Mouse (Mus musculus) B cell, adult 2 months (primary cell): ENCODE results near the gene 4930556J24Rik.
"Not testable (repeated sequence)": the region's sequence is repeated elsewhere in the genome, so short reads cannot be mapped to it uniquely, and the experiment has no call there.

Experiments
- DNase-seq, 2 experiments: peaks; one replicate each; pipeline ENCODE4 v3.0.0; 2022

Gene 4930556J24Rik

DNA sequence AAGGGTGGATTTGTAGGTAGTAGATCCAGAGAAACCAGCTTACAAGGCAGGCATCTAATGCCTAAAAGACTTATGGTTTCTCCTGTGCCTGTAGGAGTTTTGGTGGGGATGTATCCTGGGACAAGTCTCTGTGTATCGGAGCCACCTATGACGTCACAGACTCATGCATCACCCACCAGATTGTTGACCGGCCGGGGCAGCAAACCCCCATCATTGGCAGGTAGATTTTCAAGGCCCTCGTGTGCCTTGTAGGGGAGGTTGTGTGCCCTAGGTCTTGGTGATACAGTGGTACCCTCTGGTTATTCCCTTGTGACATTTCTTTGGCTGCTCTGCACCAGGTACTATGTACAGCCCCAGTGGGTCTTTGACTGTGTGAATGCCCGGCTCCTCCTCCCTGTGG, at the start of gene 4930556J24Rik:
TSS of gene 4930556J24Rik (minus strand) at position 101 of the 400 bp plus-strand sequence.
- DNase-seq = no peak

GRCm38 (mm10) chr11:4023321-4023720, 46.7 kb upstream of the 4930556J24Rik start:
- no peak for DNase-seq

GRCm38 (mm10) chr11:4022111-4022510, 45.5 kb upstream of the 4930556J24Rik start:
- not testable (repeated sequence) for DNase-seq

- not testable (repeated sequence) for DNase-seq
Measured at GRCm38 (mm10) chr11:4015796-4016195, 39.2 kb upstream of the 4930556J24Rik start.

- no peak for DNase-seq
Measured at GRCm38 (mm10) chr11:4012616-4013015, 36.0 kb upstream of the 4930556J24Rik start.

- no peak for DNase-seq
Measured at GRCm38 (mm10) chr11:4006462-4006861, 29.9 kb upstream of the 4930556J24Rik start.

DNA sequence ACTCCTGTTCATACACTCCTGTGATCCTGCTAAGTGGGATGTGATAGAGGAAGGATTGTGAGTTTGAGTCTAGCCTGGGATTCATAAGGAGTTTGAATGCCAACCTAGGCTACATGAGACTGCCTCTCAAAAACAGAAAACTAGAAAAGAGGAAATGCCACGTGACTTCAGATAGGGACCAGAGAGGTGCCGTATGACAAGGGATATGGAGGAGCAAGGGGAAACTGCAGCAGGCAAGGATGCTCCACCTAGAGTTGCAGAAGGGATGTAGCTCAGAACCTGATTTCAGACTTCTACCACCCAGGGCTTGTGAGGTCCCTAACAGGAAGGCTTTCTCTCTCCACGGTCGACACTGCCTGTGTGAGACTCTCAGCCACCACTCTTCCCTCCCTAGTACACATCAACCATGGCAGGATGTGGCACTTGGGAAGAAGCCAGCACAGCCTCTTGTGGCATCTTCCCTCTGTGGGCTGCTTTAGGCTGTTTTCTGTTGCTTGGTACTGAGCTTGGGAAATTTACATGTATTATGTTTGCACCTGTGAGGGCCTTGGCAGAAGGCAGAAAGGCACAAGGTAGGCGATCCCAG, 28.7 kb upstream of the 4930556J24Rik start:
- DNase-seq = no peak

DNA sequence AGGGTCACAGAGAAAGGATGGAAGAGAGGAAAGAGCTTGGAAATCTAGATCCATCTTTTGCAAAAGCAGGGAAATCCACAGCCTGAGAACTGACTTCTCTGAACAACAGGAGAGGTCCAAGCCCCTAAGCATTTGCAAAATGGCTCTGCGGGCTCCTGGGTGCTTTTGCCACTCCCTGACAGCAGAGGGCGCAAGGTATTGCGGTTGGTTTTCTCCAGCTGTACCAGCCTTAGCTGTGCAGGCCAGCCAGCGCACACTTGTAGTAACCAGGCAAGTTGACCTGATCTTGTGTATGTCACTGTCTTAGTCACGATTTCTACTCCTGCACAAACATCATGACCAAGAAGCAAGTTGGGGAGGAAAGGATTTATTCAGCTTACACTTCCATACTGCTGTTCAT, 25.0 kb upstream of the 4930556J24Rik start:
- peak; percentile 72 to 73 for DNase-seq

DNA sequence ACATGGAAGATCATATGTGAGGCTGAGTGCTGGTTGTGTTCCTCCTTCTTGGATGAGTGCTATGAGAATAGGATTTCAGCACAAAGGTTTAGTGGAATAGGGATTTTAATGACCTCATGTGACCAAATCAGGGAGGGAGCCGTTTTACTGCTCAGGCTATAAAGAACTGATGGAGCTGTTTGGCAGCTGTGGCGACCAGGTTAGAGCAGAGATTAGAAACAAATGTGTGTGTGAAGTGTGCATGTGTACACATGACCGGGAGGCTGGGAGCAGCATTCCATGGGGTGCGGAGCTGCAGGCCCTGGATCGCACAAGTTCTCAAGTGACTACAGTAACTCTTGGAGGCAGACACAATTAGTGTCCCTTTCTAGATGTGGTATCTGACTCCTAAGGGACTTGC, 23.0 kb upstream of the 4930556J24Rik start:
- DNase-seq = no peak

DNA sequence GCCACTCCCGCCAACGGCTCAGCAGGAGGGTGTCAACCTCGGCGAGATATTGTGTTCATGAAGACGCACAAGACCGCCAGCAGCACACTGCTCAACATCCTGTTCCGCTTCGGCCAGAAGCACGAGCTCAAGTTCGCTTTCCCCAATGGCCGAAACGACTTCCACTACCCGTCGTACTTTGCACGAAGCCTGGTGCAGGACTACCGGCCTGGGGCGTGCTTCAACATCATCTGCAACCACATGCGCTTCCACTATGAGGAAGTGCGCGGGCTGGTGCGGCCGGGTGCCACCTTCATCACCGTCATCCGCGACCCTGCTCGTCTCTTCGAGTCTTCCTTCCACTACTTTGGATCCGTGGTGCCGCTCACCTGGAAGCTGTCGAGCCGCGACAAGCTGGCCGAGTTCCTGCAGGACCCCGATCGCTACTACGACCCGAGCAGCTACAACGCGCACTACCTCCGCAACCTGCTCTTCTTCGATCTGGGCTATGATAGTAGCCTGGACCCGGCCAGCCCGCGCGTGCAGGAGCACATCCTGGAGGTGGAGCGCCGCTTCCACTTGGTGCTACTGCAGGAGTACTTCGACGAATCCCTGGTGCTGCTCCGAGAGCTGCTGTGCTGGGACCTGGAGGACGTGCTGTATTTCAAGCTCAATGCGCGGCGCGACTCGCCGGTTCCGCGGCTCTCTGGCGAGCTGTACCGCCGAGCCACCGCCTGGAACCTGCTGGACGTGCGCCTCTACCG, 21.6 kb upstream of the 4930556J24Rik start:
- peak; percentile 29 to 32 for DNase-seq

DNA sequence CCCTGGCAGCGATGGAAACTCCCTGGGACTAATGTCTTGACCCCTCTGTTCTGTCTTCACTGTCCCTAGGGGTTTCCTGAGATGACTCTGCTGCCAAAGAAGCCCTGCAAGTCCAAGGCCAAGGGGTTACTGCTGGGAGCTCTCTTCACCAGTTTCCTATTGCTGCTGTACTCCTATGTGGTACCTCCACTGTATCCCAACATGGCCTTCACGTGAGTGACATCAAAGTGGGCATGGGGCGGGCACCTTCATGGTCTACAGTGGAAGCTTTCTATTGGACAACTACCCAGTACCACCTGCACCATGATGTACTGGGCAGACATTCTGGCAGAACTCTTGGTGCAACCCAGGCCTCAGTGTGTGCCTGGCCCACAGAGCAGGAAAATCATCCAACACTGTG, 20.3 kb upstream of the 4930556J24Rik start:
- DNase-seq = no peak

- no peak for DNase-seq
Measured at GRCm38 (mm10) chr11:3995511-3995910, 18.9 kb upstream of the 4930556J24Rik start.

- DNase-seq = no peak
Measured at GRCm38 (mm10) chr11:3993914-3994313, 17.3 kb upstream of the 4930556J24Rik start.

- DNase-seq = no peak
Measured at GRCm38 (mm10) chr11:3993132-3993531, 16.6 kb upstream of the 4930556J24Rik start.

GRCm38 (mm10) chr11:3989748-3990147, 13.2 kb upstream of the 4930556J24Rik start:
- DNase-seq = no peak

DNA sequence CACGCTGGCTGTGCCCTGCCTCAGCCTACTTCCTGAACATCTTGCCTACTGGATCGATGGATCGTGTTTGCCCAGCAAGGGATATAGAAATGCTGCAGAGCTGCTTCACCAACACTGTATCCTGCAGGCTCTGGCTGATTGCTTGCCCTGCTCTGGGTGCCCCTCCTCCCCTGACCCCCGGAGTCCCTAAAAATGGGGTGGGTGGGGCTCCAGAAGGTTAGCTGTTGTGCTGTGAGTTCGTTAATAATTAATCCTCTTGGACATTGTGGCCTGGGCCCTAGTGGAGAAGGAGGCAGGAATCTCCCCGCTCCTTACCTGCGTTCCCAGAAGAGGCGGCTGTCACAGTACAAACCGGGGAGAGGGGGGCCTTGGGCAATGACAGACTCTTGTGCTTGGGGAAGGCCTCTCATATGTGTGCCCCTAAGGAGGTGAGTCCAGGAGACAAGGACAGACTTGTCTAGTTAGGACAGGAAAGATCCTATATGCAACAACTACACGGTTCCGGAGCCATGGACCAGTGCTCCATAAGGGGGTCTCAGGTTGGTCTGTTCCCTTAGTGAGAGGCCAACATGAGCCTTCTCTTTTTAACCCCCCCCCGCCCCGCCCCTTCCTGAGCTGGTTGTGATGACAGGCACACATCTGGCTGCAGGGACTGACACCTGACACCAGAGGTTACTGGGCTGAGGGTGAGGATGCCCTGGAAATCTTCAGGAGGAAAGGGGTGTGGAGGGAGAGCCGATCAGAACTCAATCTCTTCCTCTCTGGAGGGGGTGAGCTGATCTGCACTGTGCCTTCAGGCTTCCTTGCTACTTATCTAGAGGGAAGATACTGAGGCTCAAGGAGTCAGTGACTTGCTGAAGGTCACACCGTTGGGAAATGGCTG, 7.5 kb upstream of the 4930556J24Rik start:
- no peak for DNase-seq

- DNase-seq = no peak
Measured at GRCm38 (mm10) chr11:3983291-3983862, 6.8 kb upstream of the 4930556J24Rik start, which contains the start of gene Gal3st1. Gene Gal3st1 (plus strand): TSS chr11:3983636.

DNA sequence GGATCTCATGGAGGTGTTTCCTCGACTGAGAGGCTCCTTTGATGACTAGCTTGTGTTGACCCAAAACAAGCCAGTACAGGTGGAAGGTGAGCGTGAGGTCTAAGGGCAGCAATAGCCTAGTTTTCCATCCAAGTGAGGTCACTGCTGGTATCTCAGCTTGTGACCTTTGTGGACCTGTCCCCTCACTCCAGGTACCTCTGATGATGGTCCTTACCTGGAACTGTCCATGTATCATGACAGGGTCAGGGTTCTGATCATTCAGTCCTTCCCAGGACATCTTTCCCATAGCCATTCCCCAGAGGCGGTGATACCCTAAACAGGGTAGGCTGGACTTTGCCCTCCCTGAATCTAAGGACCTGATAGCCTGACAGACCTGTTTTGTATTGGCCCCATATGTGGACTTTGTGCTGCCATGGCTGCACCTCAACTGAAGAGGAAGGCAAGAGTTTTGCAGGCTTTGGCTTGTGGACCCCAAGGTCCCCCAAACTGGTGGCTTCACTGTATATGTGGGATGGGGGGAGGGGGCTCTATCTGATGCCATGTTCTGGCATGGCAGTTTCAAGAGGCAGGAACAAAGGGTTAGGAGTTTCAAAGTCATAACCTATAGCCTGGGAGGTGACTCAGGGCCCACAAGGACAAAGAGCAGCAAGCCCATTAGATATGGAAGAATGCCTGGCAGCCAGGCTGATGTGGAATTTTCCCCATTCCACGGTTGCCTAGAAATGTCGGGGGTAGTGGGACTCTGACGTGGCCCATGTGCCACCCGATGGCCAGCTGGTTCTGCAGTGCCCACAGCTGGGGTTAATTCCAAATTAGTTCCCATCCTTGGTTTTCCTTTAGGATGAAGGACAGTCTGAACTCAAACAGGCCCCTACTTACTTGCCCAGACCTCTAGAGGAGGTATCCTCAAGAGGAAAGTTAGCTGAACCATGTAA, 6.0 kb upstream of the 4930556J24Rik start:
- DNase-seq = no peak

GRCm38 (mm10) chr11:3981536-3981935, 5.0 kb upstream of the 4930556J24Rik start:
- DNase-seq = no peak

DNA sequence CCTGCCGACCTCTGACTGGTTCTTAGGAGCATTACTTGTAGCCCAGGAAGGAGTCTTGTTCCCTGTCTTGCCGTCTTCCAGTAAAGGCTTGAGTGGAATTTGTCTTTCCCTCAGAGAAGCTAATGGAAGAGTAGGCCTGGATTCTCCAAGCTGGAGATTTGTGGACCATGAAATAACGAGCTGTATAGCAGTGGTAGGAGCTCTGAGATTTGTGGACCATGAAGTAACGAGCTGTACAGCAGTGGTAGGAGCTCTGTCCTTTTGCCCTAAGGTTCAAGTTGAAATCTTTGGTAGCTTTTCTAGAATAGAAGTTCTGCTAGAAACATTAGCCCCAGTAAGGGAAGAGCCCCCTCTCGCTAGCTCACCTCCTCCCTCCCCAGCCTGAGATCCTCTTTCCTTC, 1.8 kb upstream of the 4930556J24Rik start:
- no peak for DNase-seq

DNA sequence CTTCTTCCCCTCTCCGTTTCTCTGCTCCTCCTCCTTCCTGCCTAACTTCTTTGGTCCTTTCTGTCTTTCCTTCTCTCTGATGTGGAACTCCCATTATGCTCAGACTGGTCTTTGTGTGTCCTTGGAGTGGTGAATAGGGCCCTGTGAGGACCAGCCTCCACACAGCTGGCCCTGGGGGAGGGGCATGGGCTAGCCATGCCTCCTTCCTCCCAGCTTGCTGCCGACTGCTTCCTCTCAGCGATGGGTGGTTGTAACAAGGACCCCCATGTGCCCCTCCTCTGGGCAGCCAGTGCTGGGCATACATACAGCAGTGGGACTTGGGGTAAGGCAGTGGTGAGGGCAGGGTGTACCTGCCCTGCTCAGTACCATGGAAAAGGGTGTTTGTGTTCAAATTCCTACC, 2.3 kb downstream of the 4930556J24Rik start:
- no peak for DNase-seq

GRCm38 (mm10) chr11:3973081-3973480, 3.5 kb downstream of the 4930556J24Rik start:
- DNase-seq = no peak
